In genomic region chr19:36926553-36927236, GRCm38 (mm10) we compare ENCODE assay signal across 8 mouse cellular contexts. TPM values are rescaled to one million over a fixed set of nuclear protein-coding genes. Genes with fewer than 3 reads are reported as not detected.
DNase-seq lines count a peak whose midpoint lies in the region; ATAC-seq and TF ChIP-seq lines count a peak whose summit lies in the region.

No protein-coding gene starts in this region.

- H3K9me3 ChIP-seq in hindbrain, embryonic 13.5 days = no peaks in the 10 kb centered on the region
- no peaks in the 10 kb centered on the region for H3K9me3 ChIP-seq in midbrain, embryonic 13.5 days

- no peaks in the 10 kb centered on the region for H3K27me3 ChIP-seq in hindbrain, embryonic 13.5 days
- peaks cover 3% of the 10 kb centered on the region; the same call in 1 of the 2 replicates for H3K27me3 ChIP-seq in midbrain, embryonic 13.5 days

- peak overlapping the region; percentile 66 for H3K4me3 ChIP-seq in lung, adult 2 months (replicated peaks; ENCODE audit: extremely low read depth, low read depth, low read length)
- peak overlapping the region; percentile 94 for H3K4me3 ChIP-seq in brown adipose tissue, adult 24 weeks (ENCODE audit: insufficient read depth, low read depth, low read length)
- peak overlapping the region; percentile 84 for H3K4me3 ChIP-seq in hindbrain, embryonic 13.5 days
- H3K4me3 ChIP-seq in midbrain, embryonic 13.5 days (replicated peaks) = peak overlapping the region; percentile 95

- no peaks in the 10 kb centered on the region for H3K36me3 ChIP-seq in hindbrain, embryonic 13.5 days
- H3K36me3 ChIP-seq in midbrain, embryonic 13.5 days = no peaks in the 10 kb centered on the region

- ATAC-seq in hindbrain, embryonic 13.5 days (ENCODE audit: low FRiP score) = no peak
- no peak for ATAC-seq in midbrain, embryonic 13.5 days

- H3K27ac ChIP-seq in brown adipose tissue, adult 24 weeks (replicated peaks; ENCODE audit: low read depth, low read length) = peak overlapping the region; percentile 92
- peak overlapping the region; percentile 93 for H3K27ac ChIP-seq in hindbrain, embryonic 13.5 days
- H3K27ac ChIP-seq in midbrain, embryonic 13.5 days = peak overlapping the region; percentile 95

- no peak for TF ChIP-seq CTCF in lung, adult 2 months (IDR thresholded peaks at IDR 0.05; ENCODE audit: insufficient read depth, low read length)

- H3K9ac ChIP-seq in hindbrain, embryonic 13.5 days = peak overlapping the region; percentile 92
- peak overlapping the region; percentile 85 for H3K9ac ChIP-seq in midbrain, embryonic 13.5 days (replicated peaks)

- DNase-seq in lung, adult 2 months = no peak
- no peak for DNase-seq in lung, adult 18-20 months
- DNase-seq in adrenal gland, postnatal 25 days = no peak
- no peak for DNase-seq in right cerebral cortex, postnatal 4 days
- no peak for DNase-seq in urinary bladder, adult 18-20 months (ENCODE audit: low spot score in 2 of 2)

- H3K4me2 ChIP-seq in hindbrain, embryonic 13.5 days = peak overlapping the region; percentile 79
- peak overlapping the region; percentile 76 for H3K4me2 ChIP-seq in midbrain, embryonic 13.5 days (replicated peaks)

- 1% methylated on average over 26 of the region's 26 CpGs for WGBS in lung, adult 2 months
- 3% methylated on average over 26 of the region's 26 CpGs for WGBS in hindbrain, embryonic 13.5 days
- 2% methylated on average over 26 of the region's 26 CpGs for WGBS in midbrain, embryonic 13.5 days

- TF ChIP-seq POLR2A in lung, adult 2 months (IDR thresholded peaks at IDR 0.05; ENCODE audit: borderline replicate concordance, extremely low read depth, low read depth, low read length) = no peak

- H3K4me1 ChIP-seq in lung, adult 2 months (ENCODE audit: control insufficient read depth, insufficient read depth, low read length) = peaks cover 4% of the 10 kb centered on the region
- H3K4me1 ChIP-seq in brown adipose tissue, adult 24 weeks (ENCODE audit: control insufficient read depth, insufficient read depth, insufficient read length, low read length) = no peaks in the 10 kb centered on the region; the same call in 1 of the 2 replicates
- peaks cover 24% of the 10 kb centered on the region for H3K4me1 ChIP-seq in hindbrain, embryonic 13.5 days (replicated peaks)
- peaks cover 27% of the 10 kb centered on the region for H3K4me1 ChIP-seq in midbrain, embryonic 13.5 days (replicated peaks)

RNA-seq across cellular contexts. Expression of gene Btaf1, which starts 0.8 kb away (rescaled TPM):
- 4.6 and 6.3 TPM in 2 replicates for polyA plus RNA-seq in lung, adult 2 months (2012; rRNA removed)
- 8.0 and 10.8 TPM in 2 replicates for polyA plus RNA-seq in brown adipose tissue, adult 24 weeks (2012; ENCODE audit: insufficient read depth, insufficient read length, missing spikeins)
- polyA plus RNA-seq in hindbrain, embryonic 13.5 days (2015; fragmentation: Nextera tagmentation; extraction: Ambion mirVana) = 9.8 and 10.1 TPM in 2 replicates
- 11.4 and 12.3 TPM in 2 replicates for polyA plus RNA-seq in midbrain, embryonic 13.5 days (2015; fragmentation: Nextera tagmentation; extraction: Ambion mirVana)
- 24.0 and 30.9 TPM in 2 replicates for total RNA-seq in adrenal gland, postnatal 25 days (2021)

RNA-seq across cellular contexts. Expression of gene Fgfbp3, which starts 7.3 kb away (rescaled TPM):
- 5.5 and 11.0 TPM in 2 replicates for polyA plus RNA-seq in lung, adult 2 months (2012; rRNA removed)
- polyA plus RNA-seq in brown adipose tissue, adult 24 weeks (2012; ENCODE audit: insufficient read depth, insufficient read length, missing spikeins) = 1.1 and 1.9 TPM in 2 replicates
- 56.2 and 64.3 TPM in 2 replicates for polyA plus RNA-seq in hindbrain, embryonic 13.5 days (2015; fragmentation: Nextera tagmentation; extraction: Ambion mirVana)
- polyA plus RNA-seq in midbrain, embryonic 13.5 days (2015; fragmentation: Nextera tagmentation; extraction: Ambion mirVana) = 45.5 and 47.5 TPM in 2 replicates
- total RNA-seq in adrenal gland, postnatal 25 days (2021) = 3.3 and 8.0 TPM in 2 replicates
